Mouse (Mus musculus): ENCODE results near the gene Epha1. TPM values are rescaled to one million over a fixed set of nuclear protein-coding genes. Genes with fewer than 3 reads are reported as not detected.
A peak's percentile ranks its signal among the peaks of the same experiment; 100 is the strongest.

Epha1 gene
- polyA plus RNA-seq, 1 experiment from 2014 or later = 21.8 TPM

GRCm38 (mm10) chr6:42349006-42349425 lies 24.1 kb downstream of the Epha1 start:
- H3K4me2 ChIP-seq (replicated peaks; ENCODE audit: low read depth, low read length) = peak overlapping the region; percentile 84
- peak; percentile 89 for DNase-seq (ENCODE audit: low spot score)
- peak overlapping the region; percentile 98 for H3K27ac ChIP-seq (ENCODE audit: low read length)
- H3K9ac ChIP-seq (replicated peaks; ENCODE audit: low read depth) = peak overlapping the region; percentile 96
- peak; percentile 31 for ATAC-seq
- no peaks in the 10 kb centered on the region for H3K9me3 ChIP-seq (ENCODE audit: low read length)
- no peaks in the 10 kb centered on the region for H3K27me3 ChIP-seq (replicated peaks; ENCODE audit: insufficient read depth, low read length)
- no peaks in the 10 kb centered on the region; the same call in 1 of the 2 replicates for H3K36me3 ChIP-seq (ENCODE audit: insufficient read depth, low read length)
- TF ChIP-seq CTCF (IDR thresholded peaks at IDR 0.05) (peak; percentile 72), EP300 (IDR thresholded peaks at IDR 0.05) (no peak; the same call in 1 of the 2 replicates)
- 2% methylated on average over 11 of the region's 11 CpGs for WGBS
- peak overlapping the region; percentile 99 for H3K4me3 ChIP-seq (ENCODE audit: low read depth, low read length)
- H3K4me1 ChIP-seq (ENCODE audit: insufficient read depth, low read depth, low read length) = peaks cover 23% of the 10 kb centered on the region; the same call in 1 of the 2 replicates

- H3K36me3 ChIP-seq (ENCODE audit: insufficient read depth, low read length) = no peaks in the 10 kb centered on the region; the same call in 1 of the 2 replicates
- no peak overlapping the region for H3K9ac ChIP-seq (replicated peaks; ENCODE audit: low read depth)
- H3K4me3 ChIP-seq (ENCODE audit: low read depth, low read length) = peak overlapping the region; percentile 99; the same call in 1 of the 2 replicates
- H3K4me2 ChIP-seq (replicated peaks; ENCODE audit: low read depth, low read length) = peak overlapping the region; percentile 84
- TF ChIP-seq CTCF (IDR thresholded peaks at IDR 0.05) (no peak), EP300 (IDR thresholded peaks at IDR 0.05) (no peak)
- no peaks in the 10 kb centered on the region for H3K9me3 ChIP-seq (ENCODE audit: low read length)
- H3K27ac ChIP-seq (ENCODE audit: low read length) = peak overlapping the region; percentile 98; the same call in 1 of the 2 replicates
- no peaks in the 10 kb centered on the region for H3K27me3 ChIP-seq (replicated peaks; ENCODE audit: insufficient read depth, low read length)
- H3K4me1 ChIP-seq (ENCODE audit: insufficient read depth, low read depth, low read length) = peaks cover 23% of the 10 kb centered on the region; the same call in 1 of the 2 replicates
- ATAC-seq (no peak), DNase-seq (ENCODE audit: low spot score) (no peak)
- 40% methylated on average over 12 of the region's 12 CpGs for WGBS
Observed at GRCm38 (mm10) chr6:42348281-42349005, 24.6 kb downstream of the Epha1 start.

GRCm38 (mm10) chr6:42344255-42344654 lies 28.8 kb downstream of the Epha1 start:
- Histone ChIP-seq H3K9me3 (ENCODE audit: low read length) (no peaks in the 10 kb centered on the region), H3K9ac (replicated peaks; ENCODE audit: low read depth) (no peak overlapping the region), H3K4me1 (ENCODE audit: insufficient read depth, low read depth, low read length) (no peaks in the 10 kb centered on the region; the same call in 1 of the 2 replicates), H3K4me3 (ENCODE audit: low read depth, low read length) (no peak overlapping the region), H3K36me3 (ENCODE audit: insufficient read depth, low read length) (no peaks in the 10 kb centered on the region), H3K4me2 (replicated peaks; ENCODE audit: low read depth, low read length) (no peak overlapping the region), H3K27me3 (replicated peaks; ENCODE audit: insufficient read depth, low read length) (no peaks in the 10 kb centered on the region), H3K27ac (ENCODE audit: low read length) (no peak overlapping the region)
- no peak for TF ChIP-seq EP300 (IDR thresholded peaks at IDR 0.05)
- TF ChIP-seq CTCF (IDR thresholded peaks at IDR 0.05) = no peak
- WGBS = 67% methylated on average over 1 of the region's 1 CpGs
- no peak for ATAC-seq
- no peak for DNase-seq (ENCODE audit: low spot score)

GRCm38 (mm10) chr6:42343361-42344120 lies 29.5 kb downstream of the Epha1 start:
- Histone ChIP-seq H3K4me2 (replicated peaks; ENCODE audit: low read depth, low read length) (no peak overlapping the region), H3K36me3 (ENCODE audit: insufficient read depth, low read length) (no peaks in the 10 kb centered on the region), H3K4me1 (ENCODE audit: insufficient read depth, low read depth, low read length) (no peaks in the 10 kb centered on the region; the same call in 1 of the 2 replicates), H3K27me3 (replicated peaks; ENCODE audit: insufficient read depth, low read length) (no peaks in the 10 kb centered on the region), H3K9me3 (ENCODE audit: low read length) (no peaks in the 10 kb centered on the region), H3K4me3 (ENCODE audit: low read depth, low read length) (no peak overlapping the region), H3K27ac (ENCODE audit: low read length) (no peak overlapping the region), H3K9ac (replicated peaks; ENCODE audit: low read depth) (no peak overlapping the region)
- ATAC-seq (no peak), DNase-seq (ENCODE audit: low spot score) (no peak)
- WGBS = 71% methylated on average over 9 of the region's 9 CpGs
- TF ChIP-seq EP300 (IDR thresholded peaks at IDR 0.05) (no peak), CTCF (IDR thresholded peaks at IDR 0.05) (no peak)

GRCm38 (mm10) chr6:42342171-42342570 lies 30.9 kb downstream of the Epha1 start:
- Histone ChIP-seq H3K27ac (ENCODE audit: low read length) (no peak overlapping the region), H3K27me3 (replicated peaks; ENCODE audit: insufficient read depth, low read length) (no peaks in the 10 kb centered on the region), H3K4me3 (ENCODE audit: low read depth, low read length) (no peak overlapping the region), H3K36me3 (ENCODE audit: insufficient read depth, low read length) (no peaks in the 10 kb centered on the region), H3K4me2 (replicated peaks; ENCODE audit: low read depth, low read length) (no peak overlapping the region), H3K9me3 (ENCODE audit: low read length) (no peaks in the 10 kb centered on the region), H3K9ac (replicated peaks; ENCODE audit: low read depth) (no peak overlapping the region), H3K4me1 (ENCODE audit: insufficient read depth, low read depth, low read length) (no peaks in the 10 kb centered on the region)
- DNase-seq (ENCODE audit: low spot score) (no peak), ATAC-seq (no peak)
- 57% methylated on average over 1 of the region's 1 CpGs for WGBS
- TF ChIP-seq EP300 (IDR thresholded peaks at IDR 0.05) (no peak), CTCF (IDR thresholded peaks at IDR 0.05) (no peak)

GRCm38 (mm10) chr6:42339981-42340380 lies 33.1 kb downstream of the Epha1 start:
- no peaks in the 10 kb centered on the region for H3K27me3 ChIP-seq (replicated peaks; ENCODE audit: insufficient read depth, low read length)
- H3K36me3 ChIP-seq (ENCODE audit: insufficient read depth, low read length) = no peaks in the 10 kb centered on the region
- H3K27ac ChIP-seq (ENCODE audit: low read length) = no peak overlapping the region
- H3K4me3 ChIP-seq (ENCODE audit: low read depth, low read length) = no peak overlapping the region
- no peak overlapping the region for H3K9ac ChIP-seq (replicated peaks; ENCODE audit: low read depth)
- H3K4me2 ChIP-seq (replicated peaks; ENCODE audit: low read depth, low read length) = no peak overlapping the region
- no peaks in the 10 kb centered on the region for H3K4me1 ChIP-seq (ENCODE audit: insufficient read depth, low read depth, low read length)
- ATAC-seq = peak; percentile 40; the same call in 1 of the 2 replicates
- no peaks in the 10 kb centered on the region for H3K9me3 ChIP-seq (ENCODE audit: low read length)
- no peak for TF ChIP-seq EP300 (IDR thresholded peaks at IDR 0.05)
- no peak for TF ChIP-seq CTCF (IDR thresholded peaks at IDR 0.05)
- DNase-seq (ENCODE audit: low spot score) = peak; percentile 43
- 51% methylated on average over 5 of the region's 5 CpGs for WGBS

Measured in lung, postnatal 0 days (tissue).